Mouse (Mus musculus) spleen, adult 2 months (tissue): ENCODE results near the gene Slc5a9. TPM values are rescaled to one million over a fixed set of nuclear protein-coding genes. Genes with fewer than 3 reads are reported as not detected.
"Not testable (repeated sequence)": the region's sequence is repeated elsewhere in the genome, so short reads cannot be mapped to it uniquely, and the experiment has no call there.

Experiments
- DNase-seq, 2 experiments: peaks; one replicate each; pipeline versions ENCODE4 v3.0.0 to v3.0.0-alpha.2; 2012 to 2021; ENCODE audit warnings: low spot score in 2 of 2, low read depth in 1 of 2
- H3K27ac ChIP-seq: fragments of 200-500 bp; 2 replicates; pipeline ENCODE4 v1.5.1; 2012; ENCODE audit warnings: low read length, inconsistent platforms; ENCODE audit not compliant: insufficient read depth
- H3K27me3 ChIP-seq: fragments of 200-500 bp; 2 replicates; pipeline ENCODE4 v1.6.1; 2012; ENCODE audit warnings: mild to moderate bottlenecking, moderate library complexity, low read length, inconsistent platforms; ENCODE audit not compliant: control insufficient read depth, insufficient read depth
- H3K36me3 ChIP-seq: fragments of 200-500 bp; 2 replicates; pipeline ENCODE4 v1.6.1; 2012; ENCODE audit warnings: mild to moderate bottlenecking, low read length, inconsistent platforms; ENCODE audit not compliant: control insufficient read depth, insufficient read depth
- H3K4me1 ChIP-seq: fragments of 200-500 bp; 2 replicates; pipeline ENCODE4 v1.6.1; 2011; ENCODE audit warnings: inconsistent platforms; ENCODE audit not compliant: control insufficient read depth, insufficient read depth, insufficient read length
- H3K4me3 ChIP-seq: fragments of 200-500 bp; 2 replicates; pipeline ENCODE4 v1.5.1; 2011; ENCODE audit warnings: mild to moderate bottlenecking, inconsistent platforms; ENCODE audit not compliant: insufficient read depth, insufficient read length; ENCODE audit errors: extremely low read depth
- CTCF ChIP-seq: fragments of 200-500 bp; IDR thresholded peaks from 2 replicates; pipeline ENCODE4 v1.5.1; 2011; ENCODE audit warnings: mild to moderate bottlenecking, inconsistent platforms; ENCODE audit not compliant: insufficient read depth, insufficient read length, insufficient replicate concordance; ENCODE audit errors: extremely low read depth
- POLR2A ChIP-seq: fragments of 200-500 bp; IDR thresholded peaks from 2 replicates; pipeline ENCODE4 v1.6.1; 2011; ENCODE audit warnings: low read depth, low read length, inconsistent platforms
- WGBS: fragments of 180-500 bp; shearing (Covaris S2); methylation state at CpG from one replicate; pipeline ENCODE4 v1.1.7; 2018; 5-methylcytosine and 5-hydroxymethylcytosine counted together
- polyA plus RNA-seq: library from polyadenylated mRNA; depleted of rRNA; stranded (reverse); fragments of >200 nt; gene quantifications from 2 replicates; pipeline ENCODE4 v1.2.3, GENCODE M21; 2012; rRNA removed

Slc5a9 gene
- 0.44 TPM in 1 of 2 replicates, not detected in the other for polyA plus RNA-seq

- H3K27me3 ChIP-seq = no peaks in the 10 kb centered on the region
- H3K36me3 ChIP-seq = no peaks in the 10 kb centered on the region
- TF ChIP-seq CTCF (no peak), POLR2A (no peak)
- no peaks in the 10 kb centered on the region for H3K4me1 ChIP-seq
- H3K4me3 ChIP-seq = no peak within 1 kb of the TSS
- DNase-seq = no peak
- H3K27ac ChIP-seq = no peak within 1 kb of the TSS
These were observed at the start of gene Slc5a9 for GRCm38 (mm10) chr4:111902775-111903174. Gene Slc5a9 (minus strand): TSS chr4:111902918.

- DNase-seq = no peak
- no peaks in the 10 kb centered on the region for H3K4me1 ChIP-seq
- no peaks in the 10 kb centered on the region for H3K27me3 ChIP-seq
- no peak within 1 kb of the TSS for H3K27ac ChIP-seq
- TF ChIP-seq CTCF = no peak
- no peak within 1 kb of the TSS for H3K4me3 ChIP-seq
- 80% methylated on average over 1 of the region's 1 CpGs for WGBS
- H3K36me3 ChIP-seq = no peaks in the 10 kb centered on the region
These were observed 16.4 kb upstream of the Slc5a9 start, which contains the start of gene Skint8 for GRCm38 (mm10) chr4:111919092-111919491. Gene Skint8 (plus strand): TSS chr4:111919392.

GRCm38 (mm10) chr4:111907926-111908325 is 5.2 kb upstream of the Slc5a9 start:
- 28% methylated on average over 2 of the region's 2 CpGs for WGBS
- no peaks in the 10 kb centered on the region for H3K36me3 ChIP-seq
- H3K4me3 ChIP-seq = no peak overlapping the region
- H3K27me3 ChIP-seq = no peaks in the 10 kb centered on the region
- DNase-seq = no peak
- H3K4me1 ChIP-seq = no peaks in the 10 kb centered on the region
- H3K27ac ChIP-seq = no peak overlapping the region
- TF ChIP-seq POLR2A = no peak
- no peak for TF ChIP-seq CTCF

GRCm38 (mm10) chr4:111901473-111901872 is 1.2 kb downstream of the Slc5a9 start:
- TF ChIP-seq POLR2A (no peak), CTCF (no peak)
- no peak overlapping the region for H3K4me3 ChIP-seq
- H3K27ac ChIP-seq = no peak overlapping the region
- no peaks in the 10 kb centered on the region for H3K27me3 ChIP-seq
- no peak for DNase-seq
- no peaks in the 10 kb centered on the region for H3K36me3 ChIP-seq
- WGBS = 90% methylated on average over 1 of the region's 1 CpGs
- no peaks in the 10 kb centered on the region for H3K4me1 ChIP-seq

- H3K27ac ChIP-seq, H3K4me3 ChIP-seq, H3K27me3 ChIP-seq, H3K4me1 ChIP-seq, DNase-seq, H3K36me3 ChIP-seq: not testable (repeated sequence)
- 83% methylated on average over 1 of the region's 1 CpGs for whole genome bisulfite sequencing
These were observed 2.2 kb downstream of the Slc5a9 start for GRCm38 (mm10) chr4:111900491-111900890.

- Histone ChIP-seq H3K4me1 (no peaks in the 10 kb centered on the region), H3K27ac (no peak overlapping the region), H3K27me3 (no peaks in the 10 kb centered on the region), H3K36me3 (no peaks in the 10 kb centered on the region), H3K4me3 (no peak overlapping the region)
- 66% methylated on average over 4 of the region's 4 CpGs for WGBS
- no peak for DNase-seq
- TF ChIP-seq CTCF (no peak), POLR2A (no peak)
These were observed 4.2 kb downstream of the Slc5a9 start for GRCm38 (mm10) chr4:111898566-111898965.

GRCm38 (mm10) chr4:111897755-111898154 is 5.0 kb downstream of the Slc5a9 start:
- no peaks in the 10 kb centered on the region for H3K36me3 ChIP-seq
- H3K27me3 ChIP-seq = no peaks in the 10 kb centered on the region
- WGBS = 21% methylated on average over 1 of the region's 1 CpGs
- no peak overlapping the region for H3K27ac ChIP-seq
- no peak overlapping the region for H3K4me3 ChIP-seq
- DNase-seq = no peak
- TF ChIP-seq POLR2A (no peak), CTCF (no peak)
- no peaks in the 10 kb centered on the region for H3K4me1 ChIP-seq

GRCm38 (mm10) chr4:111892138-111892537 is 10.6 kb downstream of the Slc5a9 start:
- no peak for TF ChIP-seq CTCF
- H3K27me3 ChIP-seq = no peaks in the 10 kb centered on the region
- H3K36me3 ChIP-seq = no peaks in the 10 kb centered on the region
- DNase-seq = no peak
- no peak overlapping the region for H3K4me3 ChIP-seq
- H3K4me1 ChIP-seq = no peaks in the 10 kb centered on the region
- H3K27ac ChIP-seq = no peak overlapping the region
